Mouse (Mus musculus): Measurements from ENCODE around the gene Slc17a6.
"Not testable (repeated sequence)": the region's sequence is repeated elsewhere in the genome, so short reads cannot be mapped to it uniquely, and the experiment has no call there.

The Slc17a6 gene

GRCm38 (mm10) chr7:51694452-51694851 is 72.6 kb downstream of the Slc17a6 start:
- no peak for DNase-seq

DNA sequence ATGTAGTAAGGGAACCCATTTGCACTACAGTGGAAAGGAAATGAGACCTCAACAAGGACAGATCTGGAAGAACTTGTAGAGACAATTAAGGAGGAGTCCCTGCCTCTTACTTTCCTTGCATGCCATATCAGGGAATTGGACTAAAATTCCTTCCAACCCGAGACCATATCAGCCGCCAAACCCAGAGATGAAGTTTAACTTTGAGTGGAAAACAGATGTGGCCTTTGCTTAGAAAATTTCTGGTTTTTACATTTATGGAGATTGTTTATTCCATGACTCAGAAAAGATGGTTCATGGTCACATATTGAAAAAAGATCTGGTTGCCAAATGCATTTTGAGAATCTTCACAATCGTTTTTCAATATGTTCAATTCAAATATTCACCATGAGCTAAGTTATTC is 87.7 kb downstream of the Slc17a6 start:
- no peak for DNase-seq

- DNase-seq = not testable (repeated sequence)
Observed at GRCm38 (mm10) chr7:51710346-51710745, 88.5 kb downstream of the Slc17a6 start.

DNA sequence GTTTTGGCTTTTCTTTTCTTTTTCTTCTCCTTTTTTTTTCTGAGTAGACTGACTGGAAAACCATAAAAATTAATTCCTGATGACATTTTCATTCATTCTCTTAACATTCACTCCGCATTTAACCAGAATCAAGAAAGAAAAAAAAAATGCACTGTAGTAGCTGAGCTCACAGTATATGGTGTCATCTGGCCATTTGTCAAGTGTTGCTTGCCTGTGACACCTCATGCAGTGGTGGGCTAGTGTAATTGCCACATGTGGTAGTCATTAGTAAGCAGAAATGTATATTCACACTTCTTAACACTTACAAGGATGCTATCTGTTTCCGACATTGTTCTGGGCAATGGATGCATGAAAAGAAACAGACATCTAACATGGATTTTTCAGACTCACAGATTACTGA is 94.0 kb downstream of the Slc17a6 start:
- no peak for DNase-seq

Measured in lung, postnatal 14 days (tissue).